Mouse (Mus musculus) adrenal gland, adult 18-20 months (tissue): Measurements from ENCODE around the gene Moap1. TPM values are rescaled to one million over a fixed set of nuclear protein-coding genes. Genes with fewer than 3 reads are reported as not detected.

Experiments used
- total RNA-seq, 2 experiments: library from RNA; stranded (reverse); gene quantifications; 1 replicate in 1 of 2; 2 replicates in 1 of 2; pipeline ENCODE4 v1.2.3; 2021

Gene Moap1
- total RNA-seq, 2 experiments from 2014 or later = 7.5 to 11.0 TPM

Other genes starting within 250 kb of the Moap1 start
- gene Chga, start 188.7 kb downstream of the Moap1 start, total RNA-seq = 1,000 to 10,000 TPM; 1,717 to 1,814 TPM
- gene Itpk1, start 38.7 kb downstream of the Moap1 start, total RNA-seq = 100 to 1,000 TPM in 1 of 2 experiments, 10 to 100 TPM in 1; 49.7 to 156 TPM
- 10 to 100 TPM in 1 of 2 experiments, 1 to 10 TPM in 1; 8.0 to 10.5 TPM for gene Tmem251, start 101 bp upstream of the Moap1 start, total RNA-seq
- not detected for gene Gm28051, start 14.1 kb upstream of the Moap1 start, total RNA-seq
- gene Gon7, start 14.1 kb upstream of the Moap1 start, total RNA-seq = 10 to 100 TPM; 15.8 to 20.9 TPM
- gene Ubr7, start 14.3 kb upstream of the Moap1 start, total RNA-seq = 10 to 100 TPM; 32.6 to 33.2 TPM
- 1 to 10 TPM; 6.2 to 6.3 TPM for gene Gm20604, start 15.0 kb upstream of the Moap1 start, total RNA-seq
- gene Btbd7, start 134.8 kb upstream of the Moap1 start, total RNA-seq = 10 to 100 TPM; 33.9 to 43.5 TPM
- gene Cox8c, start 155.7 kb upstream of the Moap1 start, total RNA-seq = not detected
- gene Unc79, start 205.2 kb upstream of the Moap1 start, total RNA-seq = 1 to 10 TPM; 4.5 to 5.6 TPM